Mouse (Mus musculus) CH12.LX (cell line): ENCODE results near the gene Ilf3. TPM values are rescaled to one million over a fixed set of nuclear protein-coding genes. Genes with fewer than 3 reads are reported as not detected.

Source experiments
- DNase-seq: peaks from one replicate; pipeline ENCODE4 v3.0.0-alpha.2; 2013; ENCODE audit errors: extremely low read depth
- H3K27ac ChIP-seq: 2 replicates; pipeline ENCODE4 v1.5.1; 2012; ENCODE audit warnings: low read depth, mild to moderate bottlenecking, control low read depth, moderate library complexity; ENCODE audit not compliant: insufficient read depth
- H3K27me3 ChIP-seq: replicated peaks from 2 replicates; pipeline ENCODE3; 2012; ENCODE audit warnings: inconsistent platforms
- H3K36me3 ChIP-seq, 2 experiments: replicated peaks in 1 of 2; 2 replicates each; pipeline versions ENCODE3 to v1.6.1; 2012; ENCODE audit warnings: inconsistent platforms in 1 of 2, low read length in 1 of 2, mild to moderate bottlenecking in 1 of 2, mixed read lengths in 1 of 2, moderate library complexity in 1 of 2; ENCODE audit not compliant: control insufficient read depth in 1 of 2, insufficient read depth in 1 of 2
- H3K4me1 ChIP-seq, 2 experiments: 2 replicates each; pipeline ENCODE4 v1.6.1; 2012; ENCODE audit warnings: inconsistent platforms in 1 of 2, moderate library complexity in 1 of 2; ENCODE audit not compliant: insufficient read depth in 2 of 2, control insufficient read depth in 1 of 2
- H3K4me2 ChIP-seq: 2 replicates; pipeline ENCODE4 v1.6.1; 2012; ENCODE audit warnings: low read depth, mild to moderate bottlenecking, control low read depth; ENCODE audit not compliant: poor library complexity, insufficient read depth, severe bottlenecking
- H3K4me3 ChIP-seq, 3 experiments: fragments of 150-350 bp in 1 of 3; sonication (generic) in 1 of 3; replicated peaks in 1 of 3; 2 replicates each; pipeline versions ENCODE3 to v1.5.1; 2011 to 2012; ENCODE audit warnings: low read depth in 2 of 3, low read length in 2 of 3, mild to moderate bottlenecking in 2 of 3, moderate library complexity in 2 of 3, control low read depth in 1 of 3, improper control_type of control experiment in 1 of 3, inconsistent platforms in 1 of 3, mixed read lengths in 1 of 3; ENCODE audit not compliant: poor library complexity in 1 of 3
- H3K79me2 ChIP-seq: replicated peaks from 2 replicates; pipeline ENCODE4 v1.6.1; 2012; ENCODE audit warnings: mild to moderate bottlenecking, moderate library complexity; ENCODE audit not compliant: control insufficient read depth, poor library complexity, insufficient read depth, severe bottlenecking; ENCODE audit errors: extremely low read depth
- H3K9ac ChIP-seq: 2 replicates; pipeline ENCODE4 v1.6.1; 2012; ENCODE audit warnings: low read depth, mild to moderate bottlenecking, control low read depth, moderate library complexity; ENCODE audit not compliant: insufficient read depth
- H3K9me3 ChIP-seq: replicated peaks from 2 replicates; pipeline ENCODE3; 2012; ENCODE audit warnings: low read length, inconsistent platforms, mixed read lengths
- CHD1 ChIP-seq: IDR thresholded peaks from 2 replicates; pipeline ENCODE4 v1.6.1; 2012; ENCODE audit warnings: low read depth, low read length, improper control_type of control experiment, inconsistent platforms
- CTCF ChIP-seq, 2 experiments: IDR thresholded peaks in 1 of 2; conservative IDR thresholded peaks in 1 of 2; 2 replicates each; pipeline ENCODE4 v1.5.1; 2011 to 2012; ENCODE audit warnings: low read depth in 2 of 2, low read length in 2 of 2, improper control_type of control experiment in 1 of 2, inconsistent platforms in 1 of 2, mild to moderate bottlenecking in 1 of 2, moderate library complexity in 1 of 2
- E2F4 ChIP-seq: IDR thresholded peaks from 2 replicates; pipeline ENCODE4 v1.6.1; 2011; ENCODE audit warnings: low read depth, low read length, improper control_type of control experiment; ENCODE audit not compliant: insufficient replicate concordance
- ELF1 ChIP-seq: IDR thresholded peaks from 2 replicates; pipeline ENCODE4 v1.6.1; 2014; ENCODE audit warnings: low read depth, mild to moderate bottlenecking, inconsistent platforms, low read length, improper control_type of control experiment
- ETS1 ChIP-seq: conservative IDR thresholded peaks from 2 replicates; pipeline ENCODE4 v1.6.1; 2012; ENCODE audit warnings: low read depth, mild to moderate bottlenecking, inconsistent platforms, low read length, improper control_type of control experiment, moderate library complexity
- GABPA ChIP-seq: IDR thresholded peaks from 2 replicates; pipeline ENCODE4 v1.6.1; 2012; ENCODE audit warnings: low read depth, low read length, improper control_type of control experiment, inconsistent platforms; ENCODE audit not compliant: insufficient replicate concordance
- IRF4 ChIP-seq: IDR thresholded peaks from 2 replicates; pipeline ENCODE4 v1.6.1; 2014; ENCODE audit warnings: low read depth, mild to moderate bottlenecking, inconsistent platforms, low read length, improper control_type of control experiment
- MAX ChIP-seq: IDR thresholded peaks from 2 replicates; pipeline ENCODE4 v1.6.1; 2011; ENCODE audit warnings: low read length, improper control_type of control experiment
- MEF2A ChIP-seq: IDR thresholded peaks from 2 replicates; pipeline ENCODE4 v1.6.1; 2014; ENCODE audit warnings: low read depth, mild to moderate bottlenecking, inconsistent platforms, low read length, improper control_type of control experiment, borderline replicate concordance
- MXI1 ChIP-seq: IDR thresholded peaks from 2 replicates; pipeline ENCODE4 v1.6.1; 2011; ENCODE audit warnings: mild to moderate bottlenecking, low read depth, low read length, improper control_type of control experiment
- NRF1 ChIP-seq: IDR thresholded peaks from 2 replicates; pipeline ENCODE4 v1.6.1; 2014; ENCODE audit warnings: low read depth, mild to moderate bottlenecking, inconsistent platforms, low read length, improper control_type of control experiment, moderate library complexity
- POLR2A ChIP-seq: IDR thresholded peaks from 2 replicates; pipeline ENCODE4 v1.6.1; 2011; ENCODE audit warnings: low read depth, mild to moderate bottlenecking, improper control_type of control experiment, low read length
- POLR2AphosphoS2 ChIP-seq: IDR thresholded peaks from 2 replicates; pipeline ENCODE4 v1.6.1; 2011; ENCODE audit warnings: low read depth, low read length, improper control_type of control experiment
- RAD21 ChIP-seq: IDR thresholded peaks from 2 replicates; pipeline ENCODE4 v1.6.1; 2011; ENCODE audit warnings: low read depth, mild to moderate bottlenecking, low read length, improper control_type of control experiment, moderate library complexity
- RCOR1 ChIP-seq: conservative IDR thresholded peaks from 2 replicates; pipeline ENCODE4 v1.6.1; 2012; ENCODE audit warnings: low read depth, mild to moderate bottlenecking, inconsistent platforms, low read length, improper control_type of control experiment
- SMC3 ChIP-seq: IDR thresholded peaks from 2 replicates; pipeline ENCODE4 v1.6.1; 2011; ENCODE audit warnings: low read depth, low read length, improper control_type of control experiment
- TCF12 ChIP-seq: IDR thresholded peaks from 2 replicates; pipeline ENCODE4 v1.6.1; 2014; ENCODE audit warnings: low read depth, mild to moderate bottlenecking, inconsistent platforms, low read length, improper control_type of control experiment
- UBTF ChIP-seq: IDR thresholded peaks from 2 replicates; pipeline ENCODE4 v1.6.1; 2012; ENCODE audit warnings: low read depth, mild to moderate bottlenecking, inconsistent platforms, low read length, improper control_type of control experiment, moderate library complexity
- USF1 ChIP-seq: IDR thresholded peaks from 2 replicates; pipeline ENCODE4 v1.6.1; 2014; ENCODE audit warnings: low read depth, mild to moderate bottlenecking, inconsistent platforms, low read length, improper control_type of control experiment
- USF2 ChIP-seq: conservative IDR thresholded peaks from 2 replicates; pipeline ENCODE4 v1.6.1; 2011; ENCODE audit warnings: low read depth, low read length, improper control_type of control experiment
- ZC3H11A ChIP-seq: IDR thresholded peaks from 2 replicates; pipeline ENCODE4 v1.6.1; 2012; ENCODE audit warnings: low read depth, mild to moderate bottlenecking, inconsistent platforms, low read length, improper control_type of control experiment
- ZNF384 ChIP-seq: IDR thresholded peaks from 2 replicates; pipeline ENCODE4 v1.6.1; 2012; ENCODE audit warnings: low read depth, low read length, improper control_type of control experiment, inconsistent platforms
- dilution Hi-C: fragments of 300-500 bp; cut with MboI; formaldehyde crosslinking; loops from 2 replicates; pipeline ENCODE4 v1.14.3; 2020; ENCODE audit warnings: low sequenced_read_pairs; ENCODE audit not compliant: extremely low pct_unique_long_range_greater_than_20kb, extremely low pct_ligation_motif_present
- in situ Hi-C: fragments of 300-500 bp; cut with MboI; formaldehyde crosslinking; loops from 3 replicates; pipeline ENCODE4 v1.14.3; 2019; ENCODE audit warnings: low sequenced_read_pairs, low pct_ligation_motif_present, low pct_unique_long_range_greater_than_20kb, mixed read lengths
- polyA plus RNA-seq: library from polyadenylated mRNA; unstranded; fragments of >175 nt; gene quantifications from 2 replicates; pipeline ENCODE4 v1.2.1, GENCODE M21; 2012; ENCODE audit warnings: low read depth; ENCODE audit not compliant: insufficient read length
- total RNA-seq, 2 experiments: library from RNA; depleted of rRNA; stranded (reverse); fragments of 300-350 nt in 1 of 2; fragments of >200 nt in 1 of 2; gene quantifications; 2 replicates each; pipeline ENCODE4 v1.2.3; 2012 to 2014

Gene Ilf3
- total and polyA plus RNA-seq, 3 experiments, result 72.8 to 128 (median 77.3) TPM

DNA sequence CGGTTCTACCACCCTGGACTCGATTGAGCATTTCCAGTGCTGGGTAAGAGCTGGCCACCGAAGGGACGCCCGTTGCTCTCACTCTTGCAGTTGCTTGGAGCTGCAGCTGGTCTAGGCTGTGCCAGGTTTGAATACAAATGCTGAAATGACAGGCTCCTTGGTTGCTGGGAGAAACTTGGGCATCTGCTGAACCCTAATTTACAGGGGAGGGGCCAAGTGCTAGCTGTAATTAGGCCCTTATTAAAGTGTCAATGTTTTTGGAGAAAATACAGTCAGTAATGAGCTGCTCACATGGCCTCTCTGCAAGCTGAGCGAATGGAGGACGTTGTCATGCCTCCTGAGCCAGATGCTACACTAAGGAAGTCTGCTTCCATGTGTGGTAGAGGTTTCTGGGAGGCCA lies 63.1 kb downstream of the Ilf3 start:
- Histone ChIP-seq H3K27ac (no peak overlapping the region), H3K9ac (no peak overlapping the region), H3K36me3 (peaks cover 9 to 71% of the 10 kb centered on the region in 2 experiments), H3K79me2 (peaks cover 58% of the 10 kb centered on the region), H3K4me1 (peaks cover 9 to 51% of the 10 kb centered on the region in 2 experiments), H3K27me3 (no peaks in the 10 kb centered on the region), H3K4me3 (no peak overlapping the region), H3K4me2 (no peak overlapping the region), H3K9me3 (no peaks in the 10 kb centered on the region)
- in situ Hi-C loops (no loop called here), dilution Hi-C loops (no loop called here)
- DNase-seq, result no peak
- TF ChIP-seq ZNF384, result no peak
- no peak for TF ChIP-seq NRF1
- no peak for TF ChIP-seq CHD1
- no peak for TF ChIP-seq USF1
- no peak for TF ChIP-seq MEF2A
- no peak for TF ChIP-seq POLR2A

- H3K4me3 ChIP-seq, result no peak overlapping the region
- dilution Hi-C loops, result no loop called here
- no peak for DNase-seq
- no peak overlapping the region for H3K4me2 ChIP-seq
- H3K27ac ChIP-seq, result no peak overlapping the region
- peaks cover 9 to 80% of the 10 kb centered on the region in 2 experiments for H3K36me3 ChIP-seq
- no peaks in the 10 kb centered on the region for H3K9me3 ChIP-seq
- TF ChIP-seq CHD1 (no peak), TCF12 (no peak), USF1 (no peak), ZNF384 (no peak), ETS1 (no peak), IRF4 (no peak), RAD21 (no peak), ELF1 (no peak), SMC3 (no peak), GABPA (no peak), ZC3H11A (no peak), UBTF (no peak), USF2 (no peak), CTCF (conservative IDR thresholded peaks at IDR 0.05 in 1 of 2, IDR thresholded peaks at IDR 0.05 in 1 of 2; ENCODE audit: low read depth in 2 of 2, low read length in 2 of 2) (no peak), RCOR1 (no peak), POLR2AphosphoS2 (no peak), E2F4 (no peak), MAX (no peak), MEF2A (no peak), MXI1 (no peak)
- in situ Hi-C loops, result no loop called here
- peaks cover 5 to 52% of the 10 kb centered on the region in 2 experiments for H3K4me1 ChIP-seq
- H3K79me2 ChIP-seq, result peaks cover 47% of the 10 kb centered on the region
- H3K9ac ChIP-seq, result no peak overlapping the region
- no peaks in the 10 kb centered on the region for H3K27me3 ChIP-seq
Observed at GRCm38 (mm10) chr9:21432066-21432465, 64.4 kb downstream of the Ilf3 start.
